9 mouse cellular contexts compared by ENCODE assay signal in genomic region chr4:32586596-32586995, GRCm38 (mm10). TPM values are rescaled to one million over a fixed set of nuclear protein-coding genes. Genes with fewer than 3 reads are reported as not detected.
DNase-seq lines count a peak whose midpoint lies in the region; ATAC-seq and TF ChIP-seq lines count a peak whose summit lies in the region.
"Had no signal": no experiment of that assay in that cellular context is flagged by ENCODE, and none has a peak within 500 bp of the region (broad histone marks: within the 10 kb centered on the region; RNA-seq: fewer than 3 reads in every experiment).

No protein-coding gene starts in this region.

- H3K79me2 ChIP-seq in C2C12 (ENCODE audit: control insufficient read depth, insufficient read depth): no peaks in the 10 kb centered on the region

- no peaks in the 10 kb centered on the region for H3K9me3 ChIP-seq in hindbrain, embryonic 10.5 days
- H3K9me3 ChIP-seq in hindbrain, embryonic 13.5 days: no peaks in the 10 kb centered on the region

- peaks cover 4% of the 10 kb centered on the region for H3K4me1 ChIP-seq in hindbrain, embryonic 10.5 days (replicated peaks)
- no peaks in the 10 kb centered on the region for H3K4me1 ChIP-seq in hindbrain, embryonic 13.5 days (replicated peaks)
- no peaks in the 10 kb centered on the region for H3K4me1 ChIP-seq in cortical plate, adult 2 months (ENCODE audit: control insufficient read depth, insufficient read depth, low read length)

- DNase-seq in hindbrain, embryonic 10.5 days (ENCODE audit: low spot score): peak; percentile 58
- peak; percentile 84 for DNase-seq in ZHBTc4 (ENCODE audit: low read depth, low spot score)
- peak; percentile 61 for DNase-seq in kidney, postnatal 14 days
- peak; percentile 85 for DNase-seq in naive thymus-derived CD4-positive, alpha-beta T cell, adult 2 months (ENCODE audit: low read depth)
- DNase-seq in frontal cortex, postnatal 25 days (ENCODE audit: low spot score in 2 of 2): no peak

- no peak overlapping the region for H3K27ac ChIP-seq in hindbrain, embryonic 10.5 days
- no peak overlapping the region for H3K27ac ChIP-seq in hindbrain, embryonic 13.5 days
- H3K27ac ChIP-seq in cortical plate, adult 2 months (ENCODE audit: insufficient read depth, low read length): no peak overlapping the region

- no peaks in the 10 kb centered on the region for H3K79me3 ChIP-seq in C2C12 (ENCODE audit: low read depth)

- H3K4me2 ChIP-seq in hindbrain, embryonic 13.5 days: no peak overlapping the region

- H3K36me3 ChIP-seq in hindbrain, embryonic 10.5 days: no peaks in the 10 kb centered on the region
- H3K36me3 ChIP-seq in hindbrain, embryonic 13.5 days: peaks cover 7% of the 10 kb centered on the region; the same call in 1 of the 2 replicates
- no peaks in the 10 kb centered on the region for H3K36me3 ChIP-seq in C2C12 (ENCODE audit: control insufficient read depth, insufficient read depth)

- H3K9ac ChIP-seq in hindbrain, embryonic 13.5 days: no peak overlapping the region

- no peak for TF ChIP-seq POLR2A in cortical plate, adult 2 months (IDR thresholded peaks at IDR 0.05; ENCODE audit: extremely low read depth, insufficient read depth, low read length)

- ATAC-seq in hindbrain, embryonic 13.5 days (ENCODE audit: low FRiP score): no peak

- peak; percentile 80 for TF ChIP-seq CTCF in C2C12 (IDR thresholded peaks at IDR 0.05; ENCODE audit: control insufficient read depth, insufficient read depth, insufficient read length)
- TF ChIP-seq CTCF in cortical plate, adult 2 months (IDR thresholded peaks at IDR 0.05; ENCODE audit: extremely low read depth, insufficient read depth, low read length): peak; percentile 65

- H3K27me3 ChIP-seq in hindbrain, embryonic 10.5 days (ENCODE audit: insufficient read depth, poor library complexity, severe bottlenecking): no peaks in the 10 kb centered on the region
- no peaks in the 10 kb centered on the region for H3K27me3 ChIP-seq in hindbrain, embryonic 13.5 days
- no peaks in the 10 kb centered on the region for H3K27me3 ChIP-seq in C2C12 (ENCODE audit: control insufficient read depth, insufficient read depth, insufficient read length)

- no peak overlapping the region for H3ac ChIP-seq in C2C12 (ENCODE audit: control insufficient read depth, insufficient read length, low read depth)

- no peak overlapping the region for H3K4me3 ChIP-seq in hindbrain, embryonic 10.5 days
- no peak overlapping the region for H3K4me3 ChIP-seq in hindbrain, embryonic 13.5 days
- H3K4me3 ChIP-seq in C2C12 (ENCODE audit: insufficient read depth, poor library complexity, severe bottlenecking): no peak overlapping the region
- H3K4me3 ChIP-seq in cortical plate, adult 2 months (ENCODE audit: insufficient read depth, low read length): no peak overlapping the region

- WGBS in hindbrain, embryonic 10.5 days: 13% methylated on average over 9 of the region's 9 CpGs
- WGBS in hindbrain, embryonic 13.5 days: 18% methylated on average over 9 of the region's 9 CpGs

TF ChIP-seq in C2C12, 6 proteins besides CTCF, POLR2A, EP300 and RAD21:
- no peak for TF ChIP-seq MYOD1 (IDR thresholded peaks at IDR 0.05; ENCODE audit: control insufficient read depth, insufficient read length, low read depth)
- TF ChIP-seq USF1 (IDR thresholded peaks at IDR 0.05; ENCODE audit: low read depth): no peak
- no peak for TF ChIP-seq MYOG (IDR thresholded peaks at IDR 0.05; ENCODE audit: control insufficient read depth, extremely low read depth, insufficient read length)
- TF ChIP-seq FOSL1 (IDR thresholded peaks at IDR 0.05; ENCODE audit: insufficient read depth, low read length, poor library complexity, severe bottlenecking): no peak
- no peak for TF ChIP-seq MAX (IDR thresholded peaks at IDR 0.05)
- no peak for TF ChIP-seq CEBPB (IDR thresholded peaks at IDR 0.05; ENCODE audit: low read depth)

RNA-seq across cellular contexts. Expression of gene Gja10, which starts 16.0 kb away (rescaled TPM):
- 0.14 TPM in 1 of 2 replicates, not detected in the other for polyA plus RNA-seq in hindbrain, embryonic 10.5 days (2016; fragmentation: Nextera tagmentation; extraction: Ambion mirVana)
- 0.12 TPM in 1 of 2 replicates, not detected in the other for polyA plus RNA-seq in hindbrain, embryonic 13.5 days (2015; fragmentation: Nextera tagmentation; extraction: Ambion mirVana)
- not detected for polyA plus RNA-seq in C2C12 (2012; fragmentation: generic; extraction: Trizol)
- polyA plus RNA-seq in cortical plate, adult 2 months (2012; rRNA removed): not detected in 2 replicates
- polyA plus RNA-seq: liver, embryonic 16.5 days had no signal

RNA-seq across cellular contexts. Expression of gene Casp8ap2, which starts 28.7 kb away (rescaled TPM):
- polyA plus RNA-seq in hindbrain, embryonic 10.5 days (2016; fragmentation: Nextera tagmentation; extraction: Ambion mirVana): 43.2 and 77.1 TPM in 2 replicates
- polyA plus RNA-seq in hindbrain, embryonic 13.5 days (2015; fragmentation: Nextera tagmentation; extraction: Ambion mirVana): 53.4 and 53.5 TPM in 2 replicates
- 2.9 TPM for polyA plus RNA-seq in C2C12 (2012; fragmentation: generic; extraction: Trizol)
- polyA plus RNA-seq in cortical plate, adult 2 months (2012; rRNA removed): 4.3 and 5.2 TPM in 2 replicates

Comparison
In these comparisons a context has a peak if more than half of its experiments do, and no peak if none do; other contexts are left out.
1. DNase-seq: peak in hindbrain, embryonic 10.5 days (single experiment), ZHBTc4 (single experiment), kidney, postnatal 14 days (single experiment) and naive thymus-derived CD4-positive, alpha-beta T cell, adult 2 months (single experiment); none in frontal cortex, postnatal 25 days (0 of 2).